Mouse (Mus musculus) heart, adult 2 months (tissue): ENCODE measurements at regions not wholly inside any gene's neighbourhood (a gene's known extent, or its start where the extent isn't known, plus 50 kb on each side); places are given as distances from the start of the nearest gene placed in this dataset.

Experiments
- DNase-seq, 2 experiments: peaks; one replicate each; pipeline ENCODE4 v3.0.0; 2021
- H3K27ac ChIP-seq: fragments of 200-600 bp; 2 replicates; pipeline ENCODE4 v1.8.1; 2022
- H3K27me3 ChIP-seq: fragments of 200-500 bp; 2 replicates; pipeline ENCODE4 v1.6.1; 2012; ENCODE audit warnings: mild to moderate bottlenecking, low read length, inconsistent platforms, mixed read lengths; ENCODE audit not compliant: control insufficient read depth, insufficient read depth
- H3K36me3 ChIP-seq: fragments of 200-500 bp; 2 replicates; pipeline ENCODE4 v1.6.1; 2012; ENCODE audit warnings: low read length, inconsistent platforms; ENCODE audit not compliant: control insufficient read depth, insufficient read depth
- H3K4me1 ChIP-seq: fragments of 200-500 bp; 2 replicates; pipeline ENCODE4 v1.6.1; 2011; ENCODE audit warnings: low read length; ENCODE audit not compliant: control insufficient read depth, insufficient read depth
- H3K4me3 ChIP-seq: fragments of 200-600 bp; 2 replicates; pipeline ENCODE4 v1.8.1; 2022
- H3K79me2 ChIP-seq: fragments of 200-500 bp; replicated peaks from 2 replicates; pipeline ENCODE4 v1.6.1; 2012; ENCODE audit warnings: mild to moderate bottlenecking, inconsistent platforms, low read length, moderate library complexity, mixed read lengths; ENCODE audit not compliant: control insufficient read depth, insufficient read depth
- H3K9ac ChIP-seq: fragments of 200-500 bp; 2 replicates; pipeline ENCODE4 v1.6.1; 2012; ENCODE audit warnings: low read depth, mild to moderate bottlenecking, control low read depth, inconsistent platforms, low read length, mixed read lengths
- CTCF ChIP-seq: fragments of 200-600 bp; IDR thresholded peaks from 2 replicates; pipeline ENCODE4 v1.8.1; 2022; ENCODE audit warnings: antibody characterized with exemption, mild to moderate bottlenecking, moderate library complexity
- EP300 ChIP-seq: fragments of 200-500 bp; IDR thresholded peaks from 2 replicates; pipeline ENCODE4 v1.6.1; 2011; ENCODE audit warnings: low read depth, low read length, control low read depth; ENCODE audit not compliant: insufficient read depth
- POLR2A ChIP-seq: fragments of 200-500 bp; IDR thresholded peaks from 2 replicates; pipeline ENCODE4 v1.6.1; 2011; ENCODE audit warnings: mild to moderate bottlenecking, low read depth, low read length, control low read depth; ENCODE audit not compliant: insufficient read depth
- WGBS: fragments of 180-500 bp; shearing (Covaris S2); methylation state at CpG from one replicate; pipeline ENCODE4 v1.1.7; 2018; 5-methylcytosine and 5-hydroxymethylcytosine counted together
- intact Hi-C: fragments of 180-260 bp; cut with DNase I; formaldehyde crosslinking; loops from one replicate; pipeline ENCODE4 v1.15.1; 2025

- Histone ChIP-seq H3K4me1 (peaks cover 4% of the 10 kb centered on the region; the same call in 1 of the 2 replicates), H3K79me2 (no peaks in the 10 kb centered on the region), H3K27ac (no peak overlapping the region), H3K27me3 (no peaks in the 10 kb centered on the region), H3K4me3 (no peak overlapping the region), H3K36me3 (no peaks in the 10 kb centered on the region), H3K9ac (no peak overlapping the region)
- WGBS, result 56% methylated on average over 4 of the region's 4 CpGs
- no peak for TF ChIP-seq EP300
- TF ChIP-seq POLR2A, result no peak
- TF ChIP-seq CTCF, result no peak
- DNase-seq, result no peak
- intact Hi-C loops, result no loop called here
These were observed 329.9 kb downstream of the Nuak1 start for GRCm38 (mm10) chr10:84110372-84110985.

GRCm38 (mm10) chr10:84111502-84111901, 328.9 kb downstream of the Nuak1 start:
- no peak overlapping the region for H3K9ac ChIP-seq
- H3K27me3 ChIP-seq, result no peaks in the 10 kb centered on the region
- no peak overlapping the region for H3K27ac ChIP-seq
- no peak for TF ChIP-seq CTCF
- TF ChIP-seq POLR2A, result no peak
- no peak for TF ChIP-seq EP300
- 66% methylated on average over 5 of the region's 5 CpGs for WGBS
- no peak for DNase-seq
- no peaks in the 10 kb centered on the region for H3K79me2 ChIP-seq
- no peak overlapping the region for H3K4me3 ChIP-seq
- no peaks in the 10 kb centered on the region for H3K36me3 ChIP-seq
- intact Hi-C loops, result no loop called here
- peaks cover 4% of the 10 kb centered on the region; the same call in 1 of the 2 replicates for H3K4me1 ChIP-seq

- no peak for TF ChIP-seq POLR2A
- TF ChIP-seq CTCF, result no peak
- no peak for TF ChIP-seq EP300
- Histone ChIP-seq H3K27me3 (no peaks in the 10 kb centered on the region), H3K27ac (no peak overlapping the region), H3K79me2 (no peaks in the 10 kb centered on the region), H3K36me3 (no peaks in the 10 kb centered on the region), H3K4me3 (no peak overlapping the region), H3K9ac (no peak overlapping the region), H3K4me1 (peaks cover 4% of the 10 kb centered on the region; the same call in 1 of the 2 replicates)
- WGBS, result 87% methylated on average over 5 of the region's 5 CpGs
- DNase-seq, result no peak
- intact Hi-C loops, result no loop called here
These were observed 328.5 kb downstream of the Nuak1 start for GRCm38 (mm10) chr10:84111909-84112308.

- 58% methylated on average over 8 of the region's 8 CpGs for WGBS
- H3K9ac ChIP-seq, result no peak overlapping the region
- H3K27ac ChIP-seq, result no peak overlapping the region
- H3K4me1 ChIP-seq, result peaks cover 2% of the 10 kb centered on the region; the same call in 1 of the 2 replicates
- H3K27me3 ChIP-seq, result no peaks in the 10 kb centered on the region
- H3K79me2 ChIP-seq, result no peaks in the 10 kb centered on the region
- DNase-seq, result peak in 1 of 2 experiments; percentile 32
- no peak overlapping the region for H3K4me3 ChIP-seq
- intact Hi-C loops, result loop anchor here (5.0 kb wide), 1 partner anchor 98 kb away; no protein-coding TSS in a partner anchor
- H3K36me3 ChIP-seq, result no peaks in the 10 kb centered on the region
- no peak for TF ChIP-seq EP300
- TF ChIP-seq CTCF, result no peak
- TF ChIP-seq POLR2A, result no peak
These were observed 320.3 kb downstream of the Nuak1 start for GRCm38 (mm10) chr10:84119952-84120550.

GRCm38 (mm10) chr10:84137019-84137658, 303.3 kb downstream of the Nuak1 start:
- TF ChIP-seq CTCF (no peak), POLR2A (no peak), EP300 (no peak)
- no peaks in the 10 kb centered on the region for H3K27me3 ChIP-seq
- peak in 1 of 2 experiments; percentile 13 for DNase-seq
- H3K4me3 ChIP-seq, result no peak overlapping the region
- WGBS, result 68% methylated on average over 4 of the region's 4 CpGs
- H3K9ac ChIP-seq, result no peak overlapping the region
- no peak overlapping the region for H3K27ac ChIP-seq
- intact Hi-C loops, result no loop called here
- H3K4me1 ChIP-seq, result no peaks in the 10 kb centered on the region; the same call in 1 of the 2 replicates
- no peaks in the 10 kb centered on the region for H3K36me3 ChIP-seq
- H3K79me2 ChIP-seq, result no peaks in the 10 kb centered on the region
